Mouse (Mus musculus): ENCODE data around the gene 5730522E02Rik. TPM values are rescaled to one million over a fixed set of nuclear protein-coding genes. Genes with fewer than 3 reads are reported as not detected.

Gene 5730522E02Rik
- polyA plus RNA-seq, 1 experiment from 2014 or later = 0.45 TPM

DNA sequence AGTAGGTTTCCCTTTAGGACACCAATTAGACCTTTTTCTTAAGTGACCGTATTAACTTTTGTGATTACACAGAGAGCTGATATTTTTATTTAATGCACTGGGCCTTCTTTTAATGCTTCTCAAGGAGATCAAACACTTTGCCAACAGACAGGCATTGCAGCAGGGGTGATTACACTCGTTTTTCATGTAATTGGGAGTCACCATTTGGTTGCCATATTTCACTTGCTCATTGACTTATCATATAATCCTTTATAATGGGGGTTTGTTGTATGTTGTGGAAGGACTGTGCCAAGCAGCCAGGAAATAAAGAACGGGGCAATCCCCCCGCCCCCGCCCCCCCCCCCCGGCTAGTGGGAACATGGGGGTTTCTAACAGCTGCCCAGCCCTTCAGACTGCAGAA is 135.0 kb downstream of the 5730522E02Rik start:
- Histone ChIP-seq H3K4me1 (no peaks in the 10 kb centered on the region), H3K4me2 (no peak overlapping the region), H3K36me3 (no peaks in the 10 kb centered on the region), H3K9ac (no peak overlapping the region), H3K27ac (no peak overlapping the region), H3K9me3 (replicated peaks) (no peaks in the 10 kb centered on the region), H3K27me3 (replicated peaks) (no peaks in the 10 kb centered on the region), H3K4me3 (no peak overlapping the region)
- WGBS (ENCODE audit: insufficient replicate concordance) = 66% methylated on average over 6 of the region's 6 CpGs
- no peak for ATAC-seq

DNA sequence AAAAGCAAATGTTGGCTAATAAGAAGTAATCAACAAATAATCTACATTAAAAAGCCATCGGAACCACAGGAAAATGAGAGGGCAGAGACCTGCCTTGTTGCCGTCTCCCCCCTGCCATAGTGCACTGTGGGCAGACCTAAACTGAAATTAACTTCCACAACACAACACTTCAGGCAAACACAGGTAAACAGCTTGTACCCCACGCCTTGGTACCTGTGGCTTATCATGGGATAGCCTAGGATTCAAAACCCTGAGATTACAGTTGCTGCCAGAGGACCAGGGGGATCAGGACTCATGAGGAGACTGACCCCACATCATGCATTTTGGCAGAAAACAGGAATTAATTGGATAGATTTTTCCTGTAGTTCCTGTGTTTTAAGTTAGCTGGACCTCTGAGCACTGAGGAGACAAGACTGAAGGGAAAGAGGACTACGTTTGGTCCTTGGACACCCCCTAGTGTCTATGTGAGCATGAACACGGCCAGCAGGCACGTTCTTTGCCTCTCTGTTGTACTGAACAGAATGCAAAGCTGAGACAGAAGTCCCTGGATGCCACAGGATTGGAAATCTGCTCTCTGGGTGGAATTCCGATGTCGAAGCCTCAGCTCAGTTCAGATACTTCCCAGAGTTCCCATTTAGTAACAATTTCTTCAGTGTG is 136.8 kb downstream of the 5730522E02Rik start:
- Histone ChIP-seq H3K9ac (no peak overlapping the region), H3K4me1 (no peaks in the 10 kb centered on the region), H3K4me3 (no peak overlapping the region), H3K36me3 (no peaks in the 10 kb centered on the region), H3K27ac (no peak overlapping the region), H3K4me2 (no peak overlapping the region), H3K9me3 (replicated peaks) (no peaks in the 10 kb centered on the region), H3K27me3 (replicated peaks) (no peaks in the 10 kb centered on the region)
- ATAC-seq = no peak
- WGBS (ENCODE audit: insufficient replicate concordance) = 40% methylated on average over 8 of the region's 8 CpGs

DNA sequence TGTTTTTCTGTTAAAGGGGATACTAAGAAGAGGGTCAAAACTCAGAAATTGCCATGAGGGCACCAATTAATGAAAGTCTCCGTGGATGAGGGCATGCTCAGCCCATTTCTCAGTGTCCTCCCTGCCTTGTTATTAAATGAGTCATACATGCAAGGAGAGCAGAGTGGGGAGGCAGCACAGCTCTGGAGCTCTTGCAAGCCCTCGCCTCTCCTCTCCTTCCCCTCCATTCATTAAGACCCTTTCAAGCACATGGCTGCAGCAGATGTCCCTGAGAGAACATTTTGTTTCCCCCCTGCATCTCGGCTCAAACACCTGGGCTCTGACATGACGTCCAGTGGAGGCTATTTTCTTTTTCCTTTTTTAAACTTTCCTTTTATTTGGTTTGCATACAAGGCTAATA is 138.5 kb downstream of the 5730522E02Rik start:
- Histone ChIP-seq H3K4me2 (no peak overlapping the region), H3K9me3 (replicated peaks) (no peaks in the 10 kb centered on the region), H3K36me3 (no peaks in the 10 kb centered on the region), H3K9ac (no peak overlapping the region), H3K27ac (no peak overlapping the region), H3K4me3 (no peak overlapping the region), H3K27me3 (replicated peaks) (no peaks in the 10 kb centered on the region), H3K4me1 (no peaks in the 10 kb centered on the region)
- 53% methylated on average over 4 of the region's 4 CpGs for WGBS (ENCODE audit: insufficient replicate concordance)
- no peak for ATAC-seq

DNA sequence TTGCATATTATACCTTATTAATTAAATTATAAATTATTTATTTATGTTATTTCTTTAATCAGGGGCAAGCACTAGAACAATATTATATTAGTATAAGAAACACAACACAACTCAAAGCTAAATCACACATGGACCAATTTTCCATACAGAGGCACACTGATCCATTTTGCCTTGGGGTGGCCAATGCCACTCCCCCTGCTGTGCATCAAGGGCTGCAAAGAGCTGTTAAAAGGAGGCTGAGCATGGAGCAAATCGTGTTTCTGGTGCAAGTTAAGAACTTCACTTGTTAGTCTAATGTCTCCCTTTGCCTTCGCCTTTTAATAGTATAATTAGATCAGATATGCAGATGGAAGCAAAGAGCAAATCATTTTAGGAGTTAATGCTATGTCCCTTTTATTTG is 147.3 kb downstream of the 5730522E02Rik start:
- WGBS (ENCODE audit: insufficient replicate concordance) = 51% methylated on average over 2 of the region's 2 CpGs
- H3K9ac ChIP-seq = no peak overlapping the region
- ATAC-seq = no peak
- no peak overlapping the region for H3K27ac ChIP-seq
- H3K4me1 ChIP-seq = no peaks in the 10 kb centered on the region
- no peaks in the 10 kb centered on the region for H3K36me3 ChIP-seq
- H3K4me3 ChIP-seq = no peak overlapping the region
- no peaks in the 10 kb centered on the region for H3K27me3 ChIP-seq (replicated peaks)
- H3K9me3 ChIP-seq (replicated peaks) = no peaks in the 10 kb centered on the region
- no peak overlapping the region for H3K4me2 ChIP-seq

DNA sequence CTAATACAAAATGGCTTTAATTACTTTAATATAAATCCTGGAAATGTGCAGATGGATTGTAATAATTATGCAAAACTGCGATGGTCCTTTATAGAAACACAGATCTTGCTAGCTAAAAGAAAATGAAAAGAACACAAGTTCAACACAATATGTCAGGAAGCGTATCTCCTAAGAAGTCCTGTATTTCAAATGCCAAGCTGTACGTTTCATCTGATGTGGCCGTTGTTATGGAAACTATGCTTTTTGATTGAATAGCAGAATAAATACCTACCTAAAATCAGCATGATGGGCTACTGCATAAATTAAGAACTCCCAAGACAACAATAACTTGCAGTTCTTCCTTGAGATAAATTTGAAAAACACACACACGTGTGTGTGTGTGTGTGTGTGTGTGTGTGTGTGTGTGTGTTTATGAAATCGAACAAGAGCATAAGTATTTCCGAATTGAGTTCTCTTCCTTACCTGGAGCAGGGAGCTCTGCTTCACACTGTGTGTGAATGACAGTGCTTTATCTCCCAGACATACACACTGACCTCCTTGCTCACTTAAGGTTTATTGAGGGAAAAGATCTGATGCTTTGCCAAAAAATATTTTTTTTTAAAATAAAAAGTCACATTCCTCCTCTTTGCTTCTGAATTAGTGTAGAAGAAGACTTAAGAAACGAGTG is 149.0 kb downstream of the 5730522E02Rik start:
- H3K4me3 ChIP-seq = no peak overlapping the region
- no peak overlapping the region for H3K9ac ChIP-seq
- H3K9me3 ChIP-seq (replicated peaks) = no peaks in the 10 kb centered on the region
- WGBS (ENCODE audit: insufficient replicate concordance) = 61% methylated on average over 8 of the region's 8 CpGs
- H3K4me2 ChIP-seq = no peak overlapping the region
- no peak for ATAC-seq
- H3K4me1 ChIP-seq = no peaks in the 10 kb centered on the region
- no peaks in the 10 kb centered on the region for H3K27me3 ChIP-seq (replicated peaks)
- H3K36me3 ChIP-seq = no peaks in the 10 kb centered on the region
- H3K27ac ChIP-seq = no peak overlapping the region

DNA sequence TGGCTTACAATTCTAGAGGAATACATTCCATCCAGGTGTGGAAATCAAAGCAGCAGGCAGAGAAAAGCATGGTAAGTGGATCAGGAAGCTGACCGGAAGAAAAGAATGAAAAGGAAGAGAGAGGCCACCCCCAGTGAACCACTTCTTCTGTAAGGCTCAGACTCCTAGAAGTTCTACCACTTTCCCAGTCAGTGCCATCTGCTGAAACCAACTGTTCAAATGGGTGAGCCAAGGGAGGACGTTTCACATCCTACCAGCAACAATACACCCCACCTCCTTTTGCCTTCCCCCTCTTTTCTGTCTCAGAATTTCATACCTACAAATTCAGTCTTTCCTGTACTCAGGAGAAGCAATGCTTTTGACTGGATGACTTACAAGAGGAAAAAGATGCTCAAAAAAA is 197.0 kb downstream of the 5730522E02Rik start:
- Histone ChIP-seq H3K27ac (no peak overlapping the region), H3K27me3 (replicated peaks) (no peaks in the 10 kb centered on the region), H3K9me3 (replicated peaks) (no peaks in the 10 kb centered on the region), H3K4me3 (no peak overlapping the region), H3K4me2 (no peak overlapping the region), H3K36me3 (no peaks in the 10 kb centered on the region), H3K4me1 (no peaks in the 10 kb centered on the region), H3K9ac (no peak overlapping the region)
- no peak for ATAC-seq
- 46% methylated on average over 2 of the region's 2 CpGs for WGBS (ENCODE audit: insufficient replicate concordance)

DNA sequence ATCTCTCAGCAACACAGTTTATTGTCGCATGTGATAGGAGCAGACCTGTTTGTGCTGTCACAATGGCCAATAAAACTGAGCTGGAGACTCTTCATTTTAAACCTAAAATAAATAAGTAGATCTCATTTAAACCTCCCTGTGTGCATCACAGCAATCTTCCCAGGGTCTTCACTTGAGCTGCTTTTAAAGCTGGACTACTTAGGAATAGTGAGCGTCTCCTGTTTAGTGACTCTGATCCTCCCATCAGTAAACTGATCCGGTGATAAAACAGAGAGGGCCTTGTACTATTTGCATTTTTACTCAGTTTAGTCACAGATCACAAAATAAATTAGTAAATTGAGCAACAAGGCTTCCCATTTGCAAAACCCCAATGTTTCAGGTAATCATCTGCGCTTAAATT is 206.5 kb downstream of the 5730522E02Rik start:
- 66% methylated on average over 4 of the region's 4 CpGs for WGBS (ENCODE audit: insufficient replicate concordance)
- H3K4me2 ChIP-seq = no peak overlapping the region
- no peak overlapping the region for H3K9ac ChIP-seq

DNA sequence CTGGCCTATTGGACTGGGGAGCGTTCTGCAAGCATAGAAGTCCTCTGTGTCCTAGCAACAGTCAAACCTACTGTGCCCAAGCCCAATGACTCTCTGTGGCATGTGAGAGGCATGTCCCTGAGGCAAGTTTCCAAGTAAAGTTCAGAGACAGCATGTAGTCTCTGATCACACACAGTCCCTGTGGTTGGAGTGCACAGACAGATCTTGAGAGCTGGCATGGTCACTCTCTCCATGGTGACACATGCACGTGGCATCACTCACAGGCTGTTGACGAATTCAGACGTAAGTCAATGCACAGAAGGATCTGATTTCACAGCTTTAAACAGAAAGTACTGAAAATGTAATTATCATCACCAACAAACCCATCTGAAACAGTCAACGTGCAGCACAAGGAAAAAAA is 210.8 kb downstream of the 5730522E02Rik start:
- H3K27ac ChIP-seq = no peak overlapping the region
- H3K4me2 ChIP-seq = no peak overlapping the region
- no peak overlapping the region for H3K4me3 ChIP-seq
- no peaks in the 10 kb centered on the region for H3K36me3 ChIP-seq
- ATAC-seq = no peak
- H3K4me1 ChIP-seq = no peaks in the 10 kb centered on the region
- 64% methylated on average over 5 of the region's 5 CpGs for WGBS (ENCODE audit: insufficient replicate concordance)
- H3K27me3 ChIP-seq (replicated peaks) = no peaks in the 10 kb centered on the region
- H3K9me3 ChIP-seq (replicated peaks) = no peaks in the 10 kb centered on the region
- H3K9ac ChIP-seq = no peak overlapping the region

More for the DNA sequence above, 206.5 kb downstream of the 5730522E02Rik start:
- Histone ChIP-seq H3K9me3 (replicated peaks) (no peaks in the 10 kb centered on the region), H3K4me1 (no peaks in the 10 kb centered on the region), H3K27me3 (replicated peaks) (no peaks in the 10 kb centered on the region), H3K36me3 (no peaks in the 10 kb centered on the region), H3K4me3 (no peak overlapping the region), H3K27ac (no peak overlapping the region)
- no peak for ATAC-seq

DNA sequence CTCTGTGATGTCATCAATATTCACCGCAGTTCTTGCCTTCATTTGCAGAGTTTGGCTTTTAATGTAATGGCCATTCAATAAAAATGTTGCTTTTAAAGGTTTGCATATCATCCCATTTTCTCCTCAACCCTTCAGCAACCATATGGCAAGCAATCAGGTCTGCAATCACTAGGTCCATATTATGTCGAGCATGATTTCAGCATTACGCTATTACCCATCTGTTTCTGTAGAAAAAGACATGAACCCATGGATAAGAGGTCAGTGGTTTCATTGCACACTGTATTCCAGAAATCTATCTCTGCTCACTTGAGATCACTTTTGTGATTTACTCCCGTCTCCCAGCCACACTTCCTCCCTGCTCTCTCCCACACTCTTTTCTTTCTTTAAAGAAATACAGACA is 213.1 kb downstream of the 5730522E02Rik start:
- no peaks in the 10 kb centered on the region for H3K9me3 ChIP-seq (replicated peaks)
- no peaks in the 10 kb centered on the region for H3K36me3 ChIP-seq
- no peak for ATAC-seq
- no peaks in the 10 kb centered on the region for H3K4me1 ChIP-seq
- 73% methylated on average over 4 of the region's 4 CpGs for WGBS (ENCODE audit: insufficient replicate concordance)
- no peak overlapping the region for H3K4me3 ChIP-seq
- no peaks in the 10 kb centered on the region for H3K27me3 ChIP-seq (replicated peaks)
- H3K27ac ChIP-seq = no peak overlapping the region
- H3K4me2 ChIP-seq = no peak overlapping the region
- H3K9ac ChIP-seq = no peak overlapping the region

DNA sequence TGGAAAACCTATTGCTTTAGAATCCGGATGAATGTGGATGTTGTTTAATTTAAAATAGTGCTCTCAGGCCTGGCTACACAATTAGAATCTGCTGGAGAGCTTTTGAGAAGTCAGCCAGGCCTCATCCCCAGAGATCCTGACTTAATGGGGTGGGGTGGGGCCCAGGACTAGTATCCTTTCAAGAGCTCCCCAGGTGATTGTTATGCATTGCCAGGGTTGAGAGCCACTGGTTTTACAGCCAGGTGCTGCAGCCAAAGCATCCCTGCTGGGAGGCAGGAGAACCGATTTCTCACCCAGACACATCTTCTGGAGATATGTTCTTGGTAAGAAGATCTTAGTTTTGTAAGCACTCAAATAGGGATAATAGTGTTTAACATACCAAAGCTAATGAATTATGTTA is 216.4 kb downstream of the 5730522E02Rik start:
- Histone ChIP-seq H3K27me3 (replicated peaks) (no peaks in the 10 kb centered on the region), H3K4me2 (no peak overlapping the region), H3K36me3 (no peaks in the 10 kb centered on the region), H3K9me3 (replicated peaks) (no peaks in the 10 kb centered on the region), H3K9ac (no peak overlapping the region), H3K4me1 (no peaks in the 10 kb centered on the region), H3K27ac (no peak overlapping the region), H3K4me3 (no peak overlapping the region)
- no peak for ATAC-seq
- 28% methylated on average over 2 of the region's 2 CpGs for WGBS (ENCODE audit: insufficient replicate concordance)

DNA sequence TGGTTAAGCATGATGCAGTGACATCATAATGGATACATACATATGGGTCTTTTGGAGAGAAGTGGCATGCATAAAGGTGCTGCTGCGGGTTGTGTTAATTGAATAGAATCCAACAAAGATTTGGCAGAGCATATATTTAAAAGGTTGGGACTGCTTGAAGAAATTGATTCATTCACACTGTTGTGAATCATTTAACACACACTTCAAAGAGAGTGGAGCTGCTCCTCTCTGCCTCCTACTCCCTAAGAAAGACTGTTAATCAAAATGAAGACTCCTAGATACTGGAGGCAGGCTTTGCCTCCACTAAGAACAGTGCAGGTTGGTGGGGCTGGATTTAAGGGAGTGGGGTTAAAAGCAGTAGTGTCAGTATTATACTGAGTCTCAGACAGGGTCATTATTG is 218.3 kb downstream of the 5730522E02Rik start:
- WGBS (ENCODE audit: insufficient replicate concordance) = 68% methylated on average over 1 of the region's 1 CpGs
- no peak overlapping the region for H3K4me2 ChIP-seq
- no peaks in the 10 kb centered on the region for H3K36me3 ChIP-seq
- ATAC-seq = no peak
- H3K9me3 ChIP-seq (replicated peaks) = no peaks in the 10 kb centered on the region
- no peaks in the 10 kb centered on the region for H3K4me1 ChIP-seq
- no peak overlapping the region for H3K27ac ChIP-seq
- no peak overlapping the region for H3K4me3 ChIP-seq
- no peak overlapping the region for H3K9ac ChIP-seq
- no peaks in the 10 kb centered on the region for H3K27me3 ChIP-seq (replicated peaks)

DNA sequence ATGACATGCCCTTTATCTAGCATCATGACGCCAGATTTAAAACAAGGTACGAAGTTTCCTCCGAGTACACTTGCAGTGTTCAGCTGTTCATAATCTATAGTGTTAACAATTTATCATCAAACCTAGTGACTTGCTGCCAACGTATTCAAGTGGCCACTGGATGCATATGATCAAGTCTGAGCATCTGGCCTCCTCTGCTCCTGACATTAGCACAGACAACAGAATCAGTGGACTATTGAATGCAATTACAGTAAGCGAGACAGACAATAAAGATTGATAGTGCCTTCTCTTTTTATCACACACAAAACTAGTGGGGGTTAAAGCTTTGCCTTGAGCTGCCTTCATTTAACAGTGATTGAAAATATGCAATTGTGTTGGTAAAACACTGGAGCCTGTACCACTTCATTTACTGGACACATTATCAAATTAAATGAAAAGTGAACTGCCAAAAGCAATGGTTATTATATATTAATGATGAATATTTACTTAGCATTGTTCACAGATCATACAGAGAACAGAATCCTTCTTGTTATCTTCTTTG is 231.8 kb downstream of the 5730522E02Rik start:
- Histone ChIP-seq H3K9ac (no peak overlapping the region), H3K36me3 (no peaks in the 10 kb centered on the region), H3K4me3 (no peak overlapping the region), H3K4me2 (no peak overlapping the region), H3K27me3 (replicated peaks) (no peaks in the 10 kb centered on the region), H3K9me3 (replicated peaks) (no peaks in the 10 kb centered on the region), H3K4me1 (no peaks in the 10 kb centered on the region), H3K27ac (no peak overlapping the region)
- WGBS (ENCODE audit: insufficient replicate concordance) = 60% methylated on average over 5 of the region's 5 CpGs
- ATAC-seq = no peak

Data from liver, embryonic 12.5 days (tissue).